Mouse (Mus musculus) forebrain, postnatal 0 days (tissue): ENCODE results near the gene Gabbr2. TPM values are rescaled to one million over a fixed set of nuclear protein-coding genes. Genes with fewer than 3 reads are reported as not detected.

Source experiments
- ATAC-seq: fragments of 200-750 bp; cut with Nextera tagmentation; 2 replicates; pipeline ENCODE4 v1.8.0; 2017; ENCODE audit warnings: mild to moderate bottlenecking, moderate library complexity
- DNase-seq: peaks from one replicate; pipeline ENCODE4 v3.0.0-alpha.2; 2015
- H3K27ac ChIP-seq: fragments of 300-500 bp; sonication (generic); 2 replicates; pipeline ENCODE4 v1.5.1; 2014; ENCODE audit warnings: low read depth, mild to moderate bottlenecking, antibody characterized with exemption, low read length, moderate library complexity, mixed read lengths
- H3K27me3 ChIP-seq: fragments of 300-500 bp; sonication (generic); 2 replicates; pipeline ENCODE4 v1.6.1; 2014; ENCODE audit warnings: mild to moderate bottlenecking, low read length, mixed read lengths; ENCODE audit not compliant: insufficient read depth
- H3K36me3 ChIP-seq: fragments of 300-500 bp; sonication (generic); 2 replicates; pipeline ENCODE4 v1.6.1; 2014; ENCODE audit warnings: mild to moderate bottlenecking, moderate library complexity; ENCODE audit not compliant: insufficient read depth
- H3K4me1 ChIP-seq: fragments of 300-500 bp; sonication (generic); 2 replicates; pipeline ENCODE4 v1.6.1; 2014; ENCODE audit warnings: antibody characterized with exemption; ENCODE audit not compliant: insufficient read depth
- H3K4me2 ChIP-seq: fragments of 300-500 bp; sonication (generic); 2 replicates; pipeline ENCODE4 v1.6.1; 2014; ENCODE audit warnings: low read depth, mild to moderate bottlenecking, moderate library complexity
- H3K4me3 ChIP-seq: fragments of 300-500 bp; sonication (generic); 2 replicates; pipeline ENCODE4 v1.5.1; 2014; ENCODE audit warnings: low read depth, low read length, mixed read lengths
- H3K9ac ChIP-seq: fragments of 300-500 bp; sonication (generic); 2 replicates; pipeline ENCODE4 v1.6.1; 2014; ENCODE audit warnings: mild to moderate bottlenecking
- H3K9me3 ChIP-seq: fragments of 300-500 bp; sonication (generic); 2 replicates; pipeline ENCODE4 v1.6.1; 2016; ENCODE audit warnings: low read length
- CTCF ChIP-seq: sonication (generic); IDR thresholded peaks from 2 replicates; pipeline ENCODE4 v1.5.1; 2016; ENCODE audit warnings: antibody characterized with exemption, control low read depth, low read depth
- WGBS: fragments of 180-500 bp; shearing (Covaris S2); extraction: QIAGEN DNeasy Blood & Tissue Kit; methylation state at CpG from one replicate; pipeline ENCODE4 v1.1.7; 2014; 5-methylcytosine and 5-hydroxymethylcytosine counted together
- polyA plus RNA-seq: library from polyadenylated mRNA; unstranded; fragments of >200 nt; fragmentation: Nextera tagmentation; extraction: Ambion mirVana; gene quantifications from 2 replicates; pipeline ENCODE4 v1.2.1, GENCODE M21; 2015
- total RNA-seq: library from RNA; depleted of rRNA; stranded (reverse); fragments of >200 nt; gene quantifications from 2 replicates; pipeline ENCODE4 v1.2.3, GENCODE M21; 2014

Gene Gabbr2
- total and polyA plus RNA-seq, 2 experiments from 2014 or later: 14.7 to 65.3 TPM

DNA sequence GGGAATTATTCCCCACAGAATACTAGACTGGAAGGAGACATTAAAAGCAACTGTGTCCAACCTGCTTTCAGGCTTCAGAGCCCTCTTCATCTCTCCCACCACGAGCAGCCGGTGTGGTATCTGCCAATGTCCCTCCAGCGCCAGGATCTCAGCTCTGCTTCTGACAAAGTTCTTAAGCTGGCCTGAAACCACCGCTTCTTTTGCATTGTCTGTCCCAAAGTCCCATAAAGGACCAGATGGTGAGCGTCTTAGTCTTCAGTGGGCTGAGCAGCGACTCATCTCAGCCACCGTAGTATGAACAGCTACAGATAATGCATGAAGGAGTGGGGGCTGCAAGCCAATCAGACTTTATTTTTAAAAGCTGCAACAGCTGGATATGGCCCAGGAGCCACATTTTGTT lies 107.5 kb downstream of the Gabbr2 start:
- no peak for DNase-seq
- Histone ChIP-seq H3K4me1 (no peaks in the 10 kb centered on the region; the same call in 1 of the 2 replicates), H3K9me3 (no peaks in the 10 kb centered on the region), H3K36me3 (no peaks in the 10 kb centered on the region), H3K4me2 (no peak overlapping the region), H3K27ac (no peak overlapping the region), H3K27me3 (no peaks in the 10 kb centered on the region), H3K9ac (no peak overlapping the region), H3K4me3 (no peak overlapping the region)
- no peak for ATAC-seq
- WGBS: 34% methylated on average over 7 of the region's 7 CpGs
- TF ChIP-seq CTCF: no peak

DNA sequence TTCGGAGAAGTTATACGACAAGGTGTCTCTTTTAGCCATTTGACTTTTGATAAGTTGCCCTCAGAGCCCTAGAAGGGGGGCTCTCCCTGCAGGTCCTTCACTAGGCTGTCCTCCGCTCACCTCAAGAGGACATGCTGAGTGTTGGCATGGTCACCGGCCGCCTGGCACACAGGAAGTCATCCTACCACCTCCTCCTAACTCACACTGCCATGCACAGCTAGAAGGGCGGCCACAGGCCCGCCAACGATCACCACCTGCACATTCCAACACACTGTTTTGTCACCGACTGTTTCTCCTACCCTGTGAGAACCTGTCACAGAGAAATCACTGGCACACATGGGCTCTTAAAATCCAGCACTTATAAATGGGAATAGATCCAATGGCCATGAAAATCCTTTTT lies 108.1 kb downstream of the Gabbr2 start:
- TF ChIP-seq CTCF: no peak
- no peak overlapping the region for H3K4me2 ChIP-seq
- WGBS: 63% methylated on average over 9 of the region's 9 CpGs
- H3K4me1 ChIP-seq: no peaks in the 10 kb centered on the region; the same call in 1 of the 2 replicates
- ATAC-seq (peak; percentile 19; the same call in 1 of the 2 replicates), DNase-seq (no peak)
- H3K27ac ChIP-seq: no peak overlapping the region
- no peaks in the 10 kb centered on the region for H3K36me3 ChIP-seq
- no peaks in the 10 kb centered on the region for H3K9me3 ChIP-seq
- no peaks in the 10 kb centered on the region for H3K27me3 ChIP-seq
- no peak overlapping the region for H3K4me3 ChIP-seq
- no peak overlapping the region for H3K9ac ChIP-seq

DNA sequence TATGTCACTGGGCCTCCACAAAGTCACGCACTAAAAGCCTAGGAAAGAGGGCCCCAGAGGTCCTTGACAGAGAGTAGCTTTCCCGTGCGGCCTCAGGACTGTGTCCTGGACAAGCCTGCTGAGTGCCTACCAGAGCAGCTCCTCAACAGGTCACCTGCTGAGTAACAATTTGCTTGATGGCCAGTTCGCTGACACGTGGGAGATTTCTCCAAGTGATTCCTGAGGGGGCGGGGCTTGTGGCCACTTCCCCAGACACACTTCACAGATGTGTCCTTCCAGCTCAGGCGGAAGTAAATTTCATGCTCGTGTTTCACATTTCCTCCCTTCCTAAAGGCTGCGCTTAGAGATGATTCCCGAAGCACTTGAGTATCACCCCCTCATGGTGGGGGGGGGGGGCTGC lies 108.6 kb downstream of the Gabbr2 start:
- Histone ChIP-seq H3K36me3 (no peaks in the 10 kb centered on the region), H3K4me3 (no peak overlapping the region), H3K27ac (no peak overlapping the region), H3K9me3 (no peaks in the 10 kb centered on the region), H3K4me2 (no peak overlapping the region), H3K27me3 (no peaks in the 10 kb centered on the region), H3K4me1 (no peaks in the 10 kb centered on the region; the same call in 1 of the 2 replicates), H3K9ac (no peak overlapping the region)
- WGBS: 66% methylated on average over 10 of the region's 10 CpGs
- DNase-seq: no peak
- no peak for TF ChIP-seq CTCF
- no peak for ATAC-seq

DNA sequence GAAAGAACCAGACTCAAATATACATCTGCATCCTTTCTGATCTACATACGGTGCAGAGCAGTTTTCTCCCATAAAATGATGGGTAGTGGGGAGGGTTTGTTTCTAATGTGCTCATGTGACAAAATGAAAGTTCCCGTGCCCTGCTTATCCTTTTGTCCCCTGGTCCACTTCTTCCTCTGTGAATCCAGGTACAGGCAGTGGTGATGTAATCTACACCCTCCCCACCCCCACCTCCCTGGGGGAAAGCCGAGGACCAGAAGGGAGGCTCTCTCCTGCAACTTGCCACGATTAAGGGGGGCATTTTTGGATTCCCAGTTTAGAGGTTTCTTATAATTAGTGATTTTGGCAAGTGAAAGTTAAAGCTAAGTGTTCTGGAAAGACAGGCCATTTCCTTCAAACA lies 110.4 kb downstream of the Gabbr2 start:
- no peak overlapping the region for H3K9ac ChIP-seq
- no peak for ATAC-seq
- DNase-seq: no peak
- no peak for TF ChIP-seq CTCF
- no peak overlapping the region for H3K4me3 ChIP-seq
- 38% methylated on average over 4 of the region's 4 CpGs for WGBS
- H3K36me3 ChIP-seq: no peaks in the 10 kb centered on the region
- no peak overlapping the region for H3K4me2 ChIP-seq
- no peaks in the 10 kb centered on the region for H3K27me3 ChIP-seq
- H3K4me1 ChIP-seq: no peaks in the 10 kb centered on the region; the same call in 1 of the 2 replicates
- H3K9me3 ChIP-seq: no peaks in the 10 kb centered on the region
- H3K27ac ChIP-seq: no peak overlapping the region

DNA sequence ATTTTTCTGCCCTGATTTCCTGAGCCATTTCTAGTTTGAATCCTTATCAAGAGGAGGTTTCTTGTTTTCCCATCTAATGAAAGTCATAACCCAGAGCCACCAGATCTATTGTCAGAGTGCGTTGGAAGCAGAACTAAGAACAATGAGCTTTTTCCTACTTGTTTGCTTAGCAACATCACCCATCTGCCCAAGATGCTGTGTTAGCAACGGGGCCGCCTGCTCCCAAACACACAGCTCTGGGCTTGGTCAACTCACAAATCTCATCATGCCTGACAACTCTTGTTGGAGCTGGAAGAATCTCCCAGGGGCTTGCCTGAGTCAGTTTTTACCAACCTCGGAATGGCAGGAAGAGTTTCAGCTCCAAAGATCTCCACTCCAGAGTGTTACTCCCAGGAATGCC lies 111.7 kb downstream of the Gabbr2 start:
- no peak for ATAC-seq
- Histone ChIP-seq H3K4me2 (no peak overlapping the region), H3K9ac (no peak overlapping the region), H3K4me1 (no peaks in the 10 kb centered on the region; the same call in 1 of the 2 replicates), H3K36me3 (no peaks in the 10 kb centered on the region), H3K27ac (no peak overlapping the region), H3K27me3 (no peaks in the 10 kb centered on the region), H3K9me3 (no peaks in the 10 kb centered on the region), H3K4me3 (no peak overlapping the region)
- WGBS: 32% methylated on average over 4 of the region's 4 CpGs
- no peak for TF ChIP-seq CTCF
- DNase-seq: no peak

DNA sequence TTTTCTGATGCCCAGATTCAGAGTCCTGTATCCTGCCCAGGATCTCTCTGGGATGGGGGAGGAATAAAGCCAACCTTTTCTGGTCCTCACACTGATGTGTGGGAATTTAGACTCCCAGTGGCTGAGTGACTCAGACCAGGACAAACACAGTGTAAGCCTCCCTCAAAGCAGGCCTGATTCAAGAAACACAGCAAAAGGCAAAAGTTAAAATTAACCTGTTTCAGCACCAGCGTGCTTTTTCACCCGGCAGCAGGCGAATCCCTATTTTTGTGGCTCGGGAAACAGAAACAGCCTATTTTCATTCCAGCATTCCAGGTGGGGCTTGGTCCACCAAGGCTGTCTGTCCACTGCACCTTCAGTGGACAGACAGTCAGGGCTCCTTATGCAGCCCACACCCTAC lies 118.9 kb downstream of the Gabbr2 start:
- H3K27ac ChIP-seq: no peak overlapping the region
- no peaks in the 10 kb centered on the region for H3K27me3 ChIP-seq
- no peaks in the 10 kb centered on the region for H3K36me3 ChIP-seq
- H3K4me2 ChIP-seq: no peak overlapping the region
- no peak for TF ChIP-seq CTCF
- WGBS: 89% methylated on average over 4 of the region's 4 CpGs
- ATAC-seq: no peak
- H3K9ac ChIP-seq: no peak overlapping the region
- DNase-seq: no peak
- H3K4me1 ChIP-seq: no peaks in the 10 kb centered on the region
- no peak overlapping the region for H3K4me3 ChIP-seq
- H3K9me3 ChIP-seq: no peaks in the 10 kb centered on the region

DNA sequence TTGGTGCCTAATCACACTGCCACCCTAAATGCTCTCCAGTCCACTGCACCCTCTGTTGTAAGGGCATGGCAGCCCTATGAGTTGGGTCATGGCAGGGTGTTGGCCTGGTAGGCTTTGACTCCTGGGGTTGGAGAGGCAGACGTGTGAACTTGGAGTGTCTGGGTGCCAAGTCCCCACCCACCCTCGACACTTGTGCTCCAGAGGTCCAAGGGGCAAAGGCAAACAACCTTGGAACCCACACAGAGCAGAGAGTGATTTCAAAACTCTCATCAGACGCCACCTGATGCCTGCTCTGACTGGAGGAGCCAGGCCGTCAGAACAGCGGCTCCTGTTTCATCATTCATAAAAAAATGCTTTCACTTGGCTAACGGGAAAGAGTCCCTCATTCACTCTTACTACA lies 121.5 kb downstream of the Gabbr2 start:
- no peak overlapping the region for H3K27ac ChIP-seq

DNA sequence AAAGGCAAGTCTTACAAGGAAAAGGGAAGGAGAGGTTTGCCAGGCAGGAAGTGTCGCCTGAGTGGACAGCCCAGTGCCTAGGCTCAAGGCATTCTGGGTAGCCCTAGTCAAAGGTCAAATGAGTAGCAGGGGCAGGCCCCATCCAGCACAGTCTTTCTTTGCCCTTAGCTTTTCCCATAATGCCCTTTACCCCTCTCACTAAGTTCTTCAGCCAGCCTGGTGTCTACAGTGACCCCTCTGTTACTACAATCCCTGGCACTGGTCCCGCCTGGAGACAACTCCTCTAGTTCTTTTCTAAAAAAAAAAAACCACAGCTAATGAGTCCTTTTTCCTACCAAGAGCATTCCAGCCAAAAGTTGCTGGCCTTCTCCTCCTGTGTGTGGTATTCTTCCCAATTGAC lies 122.3 kb downstream of the Gabbr2 start:
- Histone ChIP-seq H3K4me2 (no peak overlapping the region), H3K9ac (no peak overlapping the region), H3K4me1 (no peaks in the 10 kb centered on the region), H3K27ac (no peak overlapping the region), H3K4me3 (no peak overlapping the region), H3K36me3 (no peaks in the 10 kb centered on the region), H3K9me3 (no peaks in the 10 kb centered on the region), H3K27me3 (0 out of 2 replicates have a peak, but pooled peaks cover 10% of the 10 kb centered on the region)
- ATAC-seq (no peak), DNase-seq (no peak)
- no peak for TF ChIP-seq CTCF
- 92% methylated on average over 2 of the region's 2 CpGs for WGBS

More for the DNA sequence above, 121.5 kb downstream of the Gabbr2 start:
- Histone ChIP-seq H3K27me3 (0 out of 2 replicates have a peak, but pooled peaks cover 10% of the 10 kb centered on the region), H3K9me3 (no peaks in the 10 kb centered on the region), H3K36me3 (no peaks in the 10 kb centered on the region), H3K4me3 (no peak overlapping the region), H3K9ac (no peak overlapping the region), H3K4me2 (no peak overlapping the region), H3K4me1 (no peaks in the 10 kb centered on the region)
- DNase-seq: no peak
- 57% methylated on average over 6 of the region's 6 CpGs for WGBS
- no peak for TF ChIP-seq CTCF
- ATAC-seq: no peak
